Mouse (Mus musculus) lung, postnatal 10 days (tissue): ENCODE results near the gene Gls2.
"Not testable (repeated sequence)": the region's sequence is repeated elsewhere in the genome, so short reads cannot be mapped to it uniquely, and the experiment has no call there.

Experiments
- DNase-seq: peaks from one replicate; pipeline ENCODE4 v3.0.0; 2021

The Gls2 gene

GRCm38 (mm10) chr10:128194024-128194550 is at the start of gene Gls2:
Gls2 (plus strand) TSS chr10:128194457.
- peak; percentile 98 for DNase-seq

- peak; percentile 48 for DNase-seq
Measured at GRCm38 (mm10) chr10:128144961-128145360, 49.3 kb upstream of the Gls2 start.

GRCm38 (mm10) chr10:128148789-128149365 is 45.4 kb upstream of the Gls2 start:
- DNase-seq = peak; percentile 39

- DNase-seq = peak; percentile 96
Measured at GRCm38 (mm10) chr10:128149592-128149991, 44.7 kb upstream of the Gls2 start.

GRCm38 (mm10) chr10:128150941-128151340 is 43.3 kb upstream of the Gls2 start:
- peak; percentile 72 for DNase-seq

GRCm38 (mm10) chr10:128153978-128154377 is 40.3 kb upstream of the Gls2 start:
- no peak for DNase-seq

- not testable (repeated sequence) for DNase-seq
Measured at GRCm38 (mm10) chr10:128165726-128166125, 28.5 kb upstream of the Gls2 start.

- peak; percentile 27 for DNase-seq
Measured at GRCm38 (mm10) chr10:128167091-128167490, 27.2 kb upstream of the Gls2 start.

- DNase-seq = not testable (repeated sequence)
Measured at GRCm38 (mm10) chr10:128171348-128171747, 22.9 kb upstream of the Gls2 start.

- no peak for DNase-seq
Measured at GRCm38 (mm10) chr10:128175302-128175701, 19.0 kb upstream of the Gls2 start.

GRCm38 (mm10) chr10:128175996-128176755 is 18.1 kb upstream of the Gls2 start:
- peak; percentile 86 for DNase-seq

- DNase-seq = no peak
Measured at GRCm38 (mm10) chr10:128177316-128177715, 16.9 kb upstream of the Gls2 start.

- DNase-seq = peak; percentile 71
Measured at GRCm38 (mm10) chr10:128179989-128180388, 14.3 kb upstream of the Gls2 start, which contains the start of gene Rbms2. Rbms2 (minus strand) TSS chr10:128180297.

GRCm38 (mm10) chr10:128184296-128184695 is 10.0 kb upstream of the Gls2 start:
- no peak for DNase-seq

GRCm38 (mm10) chr10:128185277-128185940 is 8.8 kb upstream of the Gls2 start:
- no peak for DNase-seq

GRCm38 (mm10) chr10:128185959-128186358 is 8.3 kb upstream of the Gls2 start:
- peak; percentile 90 for DNase-seq

- DNase-seq = no peak
Measured at GRCm38 (mm10) chr10:128187181-128187605, 7.1 kb upstream of the Gls2 start.

- peak; percentile 85 for DNase-seq
Measured at GRCm38 (mm10) chr10:128188242-128188877, 5.9 kb upstream of the Gls2 start.

- no peak for DNase-seq
Measured at GRCm38 (mm10) chr10:128191472-128191871, 2.8 kb upstream of the Gls2 start.

GRCm38 (mm10) chr10:128192030-128192766 is 2.1 kb upstream of the Gls2 start:
- DNase-seq = not testable (repeated sequence)

GRCm38 (mm10) chr10:128193113-128193512 is 1.1 kb upstream of the Gls2 start:
- DNase-seq = no peak
